Comparison of ENCODE assay signal across 20 mouse cellular contexts in genomic region chr5:119887381-119887780, GRCm38 (mm10). TPM values are rescaled to one million over a fixed set of nuclear protein-coding genes. Genes with fewer than 3 reads are reported as not detected.
"Had no signal": no experiment of that assay in that cellular context is flagged by ENCODE, and none has a peak within 500 bp of the region (broad histone marks: within the 10 kb centered on the region; RNA-seq: fewer than 3 reads in every experiment).

No protein-coding gene starts in this region.

- ATAC-seq: intestine, embryonic 16.5 days; liver, embryonic 12.5 days; midbrain, embryonic 16.5 days had no signal

- DNase-seq: kidney, adult 18-20 months; kidney, adult 9 months; kidney, postnatal 14 days; kidney, postnatal 4 days; liver; lung, adult 18-20 months; lung, postnatal 10 days; lung, postnatal 36 days; right cerebral cortex, postnatal 4 days; thymus, adult 2 months; thymus, postnatal 14 days had no signal

RNA-seq across cellular contexts. Expression of gene Tbx5, which starts 54.9 kb away (rescaled TPM):
- total RNA-seq: layer of hippocampus, adult 18-20 months; layer of hippocampus, postnatal 14 days; left cerebral cortex, adult 8-10 months; left cerebral cortex, postnatal 25 days; megakaryocyte-erythroid progenitor cell, adult 5-6 weeks; monocyte, adult 5-6 weeks had no signal
